Mouse (Mus musculus) neural tube, postnatal 0 days (tissue): ENCODE results near the gene Olfr1462. TPM values are rescaled to one million over a fixed set of nuclear protein-coding genes. Genes with fewer than 3 reads are reported as not detected.

Source experiments
- polyA plus RNA-seq: library from polyadenylated mRNA; unstranded; fragments of >200 nt; fragmentation: Nextera tagmentation; extraction: Ambion mirVana; gene quantifications from 2 replicates; pipeline ENCODE4 v1.2.1, GENCODE M21; 2015

Olfr1462 gene
- polyA plus RNA-seq = not detected in 2 replicates

GRCm38 (mm10) chr19:13185434-13185833 lies at the start of gene Olfr1462:
TSS of gene Olfr1462 (plus strand) at chr19:13185734.

DNA sequence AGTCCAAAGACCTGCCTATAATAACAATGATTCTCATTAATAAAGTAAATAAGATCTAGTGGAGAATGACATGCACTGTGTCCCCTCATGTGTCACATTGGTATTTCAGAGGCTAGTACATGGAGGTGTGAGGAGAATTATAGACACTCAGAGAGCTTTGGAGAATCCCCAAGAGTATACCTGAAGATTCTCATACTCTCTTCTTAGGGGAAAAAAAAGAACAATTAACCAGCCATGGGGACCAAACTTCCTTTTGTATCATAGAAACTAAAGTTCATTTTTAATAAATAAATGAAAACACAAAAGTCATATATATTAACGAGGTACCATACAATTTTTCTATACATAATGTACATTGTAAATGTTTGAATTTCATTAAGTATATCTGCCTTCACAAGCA lies 36.1 kb upstream of the Olfr1462 start, which contains the start of gene Olfr1459:
TSS of gene Olfr1459 (minus strand) at position 101 of the 400 bp plus-strand sequence.

DNA sequence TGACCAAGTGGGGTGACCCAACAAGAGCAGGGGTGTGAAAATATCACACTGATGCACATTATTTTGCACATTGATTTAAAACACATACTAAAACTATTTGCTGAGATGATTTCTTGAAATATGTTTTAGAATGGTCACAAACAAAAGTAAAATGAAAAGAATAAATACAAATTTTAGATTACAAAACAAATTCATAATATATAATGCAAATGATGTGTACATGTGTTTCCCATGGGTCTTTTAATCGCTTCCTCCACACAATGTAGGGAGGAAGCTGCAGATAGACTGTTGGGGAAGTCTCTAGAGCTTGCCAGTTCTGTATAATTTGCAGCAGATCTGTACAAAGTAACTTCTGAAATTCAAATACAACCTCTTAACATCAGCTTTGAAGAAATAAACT lies 22.8 kb upstream of the Olfr1462 start, which contains the start of gene Olfr1461:
TSS of gene Olfr1461 (plus strand) at position 301 of the 400 bp plus-strand sequence.

DNA sequence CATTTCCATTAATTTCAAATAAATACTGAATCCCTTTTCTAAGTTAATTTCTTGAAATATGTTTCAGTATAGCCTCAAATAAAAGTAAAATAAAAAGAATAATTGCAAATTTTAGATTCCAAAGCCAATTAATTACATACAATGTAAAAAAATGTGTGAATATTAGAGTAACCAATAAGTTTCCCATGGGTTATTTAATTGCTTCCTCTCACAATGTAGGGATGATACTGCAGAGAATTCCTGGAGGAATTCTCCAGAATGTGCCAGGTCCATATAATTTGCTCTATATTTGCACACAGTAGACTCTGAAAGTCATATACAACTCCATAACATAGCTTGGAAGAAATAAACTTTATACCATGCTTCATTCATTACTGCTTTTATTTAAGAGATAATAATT lies 45.5 kb downstream of the Olfr1462 start, which contains the start of gene Olfr1463:
TSS of gene Olfr1463 (plus strand) at position 301 of the 400 bp plus-strand sequence.

Other genes starting within 250 kb of the Olfr1462 start
- not detected in 2 replicates for gene Olfr1450, start 235.5 kb upstream of the Olfr1462 start, polyA plus RNA-seq
- not detected in 2 replicates for gene Olfr1451, start 190.7 kb upstream of the Olfr1462 start, polyA plus RNA-seq
- not detected in 2 replicates for gene Olfr1453, start 157.4 kb upstream of the Olfr1462 start, polyA plus RNA-seq
- gene Olfr1454, start 125.1 kb upstream of the Olfr1462 start, polyA plus RNA-seq = not detected in 2 replicates
- gene Olfr1457, start 87.8 kb upstream of the Olfr1462 start, polyA plus RNA-seq = not detected in 2 replicates
- not detected in 2 replicates for gene Olfr1458, start 79.0 kb upstream of the Olfr1462 start, polyA plus RNA-seq
- 0.03 TPM in 1 of 2 replicates, not detected in the other for gene Olfr1459, start 36.2 kb upstream of the Olfr1462 start, polyA plus RNA-seq
- gene Olfr1461, start 22.7 kb upstream of the Olfr1462 start, polyA plus RNA-seq = not detected in 2 replicates
- not detected in 2 replicates for gene Olfr1463, start 45.6 kb downstream of the Olfr1462 start, polyA plus RNA-seq
- not detected in 2 replicates for gene Olfr1465, start 129.8 kb downstream of the Olfr1462 start, polyA plus RNA-seq
- not detected in 2 replicates for gene Olfr1466, start 153.1 kb downstream of the Olfr1462 start, polyA plus RNA-seq
- gene Olfr1467, start 176.5 kb downstream of the Olfr1462 start, polyA plus RNA-seq = not detected in 2 replicates
- gene Olfr1469, start 222.1 kb downstream of the Olfr1462 start, polyA plus RNA-seq = not detected in 2 replicates